Mouse (Mus musculus): Measurements from ENCODE around the gene Dock9. TPM values are rescaled to one million over a fixed set of nuclear protein-coding genes. Genes with fewer than 3 reads are reported as not detected.

The Dock9 gene
- total and polyA plus RNA-seq, 3 experiments = 9.3 to 12.2 (median 10.3) TPM

- in situ Hi-C loops (cut with MboI; ENCODE audit: low pct_ligation_motif_present, low pct_unique_long_range_greater_than_20kb, low sequenced_read_pairs) = no loop called here
- dilution Hi-C loops (cut with MboI; ENCODE audit: extremely low pct_ligation_motif_present, extremely low pct_unique_long_range_greater_than_20kb, low sequenced_read_pairs) = no loop called here
- Histone ChIP-seq H3K9ac (ENCODE audit: insufficient read depth, low read depth) (no peak overlapping the region), H3K4me1 (ENCODE audit: control insufficient read depth in 1 of 2, insufficient read depth in 2 of 2) (peaks cover 2 to 50% of the 10 kb centered on the region in 2 experiments; a peak in 3 of 4 replicates), H3K36me3 (replicated peaks in 1 of 2; ENCODE audit: control insufficient read depth in 1 of 2, insufficient read depth in 1 of 2, low read length in 1 of 2) (peaks cover 0 to 15% of the 10 kb centered on the region in 2 experiments), H3K4me3 (replicated peaks in 1 of 3; ENCODE audit: low read depth in 2 of 3, low read length in 2 of 3, poor library complexity in 1 of 3) (no peak overlapping the region), H3K27ac (ENCODE audit: insufficient read depth, low read depth) (no peak overlapping the region), H3K27me3 (replicated peaks) (no peaks in the 10 kb centered on the region), H3K79me2 (replicated peaks; ENCODE audit: control insufficient read depth, extremely low read depth, insufficient read depth, poor library complexity, severe bottlenecking) (no peaks in the 10 kb centered on the region), H3K9me3 (replicated peaks; ENCODE audit: low read length) (no peaks in the 10 kb centered on the region), H3K4me2 (ENCODE audit: insufficient read depth, low read depth, poor library complexity, severe bottlenecking) (no peak overlapping the region)
- TF ChIP-seq SMC3 (IDR thresholded peaks at IDR 0.05; ENCODE audit: low read depth, low read length) (peak; percentile 30; the same call in 1 of the 2 replicates), ZMIZ1 (IDR thresholded peaks at IDR 0.05; ENCODE audit: low read depth, low read length) (no peak), CTCF (conservative IDR thresholded peaks at IDR 0.05 in 1 of 2, IDR thresholded peaks at IDR 0.05 in 1 of 2; ENCODE audit: low read depth in 2 of 2, low read length in 2 of 2) (peak; percentile 57 to 85), CHD2 (IDR thresholded peaks at IDR 0.05; ENCODE audit: low read length) (no peak), RAD21 (IDR thresholded peaks at IDR 0.05; ENCODE audit: low read depth, low read length) (peak; percentile 49), NRF1 (IDR thresholded peaks at IDR 0.05; ENCODE audit: low read depth, low read length) (no peak)
- DNase-seq (ENCODE audit: extremely low read depth) = no peak
These were observed 20.9 kb downstream of the Dock9 start for GRCm38 (mm10) chr14:121776749-121777148.

GRCm38 (mm10) chr14:121762021-121762452, 35.6 kb downstream of the Dock9 start:
- in situ Hi-C loops (cut with MboI; ENCODE audit: low pct_ligation_motif_present, low pct_unique_long_range_greater_than_20kb, low sequenced_read_pairs) = no loop called here
- Histone ChIP-seq H3K4me3 (replicated peaks in 1 of 3; ENCODE audit: low read depth in 2 of 3, low read length in 2 of 3, poor library complexity in 1 of 3) (no peak overlapping the region), H3K4me1 (ENCODE audit: control insufficient read depth in 1 of 2, insufficient read depth in 2 of 2) (peaks cover 12 to 65% of the 10 kb centered on the region in 2 experiments), H3K4me2 (ENCODE audit: insufficient read depth, low read depth, poor library complexity, severe bottlenecking) (no peak overlapping the region), H3K9me3 (replicated peaks; ENCODE audit: low read length) (no peaks in the 10 kb centered on the region), H3K79me2 (replicated peaks; ENCODE audit: control insufficient read depth, extremely low read depth, insufficient read depth, poor library complexity, severe bottlenecking) (no peaks in the 10 kb centered on the region), H3K27ac (ENCODE audit: insufficient read depth, low read depth) (no peak overlapping the region), H3K27me3 (replicated peaks) (no peaks in the 10 kb centered on the region), H3K36me3 (replicated peaks in 1 of 2; ENCODE audit: control insufficient read depth in 1 of 2, insufficient read depth in 1 of 2, low read length in 1 of 2) (no peaks in the 10 kb centered on the region), H3K9ac (ENCODE audit: insufficient read depth, low read depth) (no peak overlapping the region)
- no peak for DNase-seq (ENCODE audit: extremely low read depth)
- no peak for TF ChIP-seq ZKSCAN1 (IDR thresholded peaks at IDR 0.05; ENCODE audit: borderline replicate concordance, low read depth, low read length)
- TF ChIP-seq ZMIZ1 (IDR thresholded peaks at IDR 0.05; ENCODE audit: low read depth, low read length) = no peak
- no peak for TF ChIP-seq E2F4 (IDR thresholded peaks at IDR 0.05; ENCODE audit: insufficient replicate concordance, low read depth, low read length)
- no peak for TF ChIP-seq RCOR1 (conservative IDR thresholded peaks at IDR 0.05; ENCODE audit: low read depth, low read length)
- no peak for TF ChIP-seq MAZ (IDR thresholded peaks at IDR 0.05; ENCODE audit: low read depth, low read length)
- no peak for TF ChIP-seq TBP (conservative IDR thresholded peaks at IDR 0.05; ENCODE audit: low read depth, low read length)
- dilution Hi-C loops (cut with MboI; ENCODE audit: extremely low pct_ligation_motif_present, extremely low pct_unique_long_range_greater_than_20kb, low sequenced_read_pairs) = no loop called here

- Histone ChIP-seq H3K9me3 (replicated peaks; ENCODE audit: low read length) (no peaks in the 10 kb centered on the region), H3K4me1 (ENCODE audit: control insufficient read depth in 1 of 2, insufficient read depth in 2 of 2) (peaks cover 12 to 65% of the 10 kb centered on the region in 2 experiments), H3K4me3 (replicated peaks in 1 of 3; ENCODE audit: low read depth in 2 of 3, low read length in 2 of 3, poor library complexity in 1 of 3) (no peak overlapping the region), H3K9ac (ENCODE audit: insufficient read depth, low read depth) (no peak overlapping the region), H3K36me3 (replicated peaks in 1 of 2; ENCODE audit: control insufficient read depth in 1 of 2, insufficient read depth in 1 of 2, low read length in 1 of 2) (no peaks in the 10 kb centered on the region), H3K27ac (ENCODE audit: insufficient read depth, low read depth) (no peak overlapping the region), H3K27me3 (replicated peaks) (no peaks in the 10 kb centered on the region), H3K79me2 (replicated peaks; ENCODE audit: control insufficient read depth, extremely low read depth, insufficient read depth, poor library complexity, severe bottlenecking) (no peaks in the 10 kb centered on the region), H3K4me2 (ENCODE audit: insufficient read depth, low read depth, poor library complexity, severe bottlenecking) (no peak overlapping the region)
- peak; percentile 44 for DNase-seq (ENCODE audit: extremely low read depth)
- dilution Hi-C loops (cut with MboI; ENCODE audit: extremely low pct_ligation_motif_present, extremely low pct_unique_long_range_greater_than_20kb, low sequenced_read_pairs) = no loop called here
- in situ Hi-C loops (cut with MboI; ENCODE audit: low pct_ligation_motif_present, low pct_unique_long_range_greater_than_20kb, low sequenced_read_pairs) = no loop called here
- TF ChIP-seq BHLHE40 (IDR thresholded peaks at IDR 0.05; ENCODE audit: low read depth, low read length) (0 out of 2 replicates have a peak, but pooled peaks have one; percentile 42), SIN3A (IDR thresholded peaks at IDR 0.05; ENCODE audit: low read length) (0 out of 2 replicates have a peak, but pooled peaks have one; percentile 26), TCF12 (IDR thresholded peaks at IDR 0.05; ENCODE audit: low read depth, low read length) (peak; percentile 57; the same call in 1 of the 2 replicates), USF2 (conservative IDR thresholded peaks at IDR 0.05; ENCODE audit: low read depth, low read length) (no peak), CHD2 (IDR thresholded peaks at IDR 0.05; ENCODE audit: low read length) (peak; percentile 44; the same call in 1 of the 2 replicates), MAX (IDR thresholded peaks at IDR 0.05; ENCODE audit: low read length) (no peak), RAD21 (IDR thresholded peaks at IDR 0.05; ENCODE audit: low read depth, low read length) (peak; percentile 35), TBP (conservative IDR thresholded peaks at IDR 0.05; ENCODE audit: low read depth, low read length) (no peak), EP300 (IDR thresholded peaks at IDR 0.05; ENCODE audit: low read length) (peak; percentile 79), USF1 (IDR thresholded peaks at IDR 0.05; ENCODE audit: low read depth, low read length) (no peak), JUN (IDR thresholded peaks at IDR 0.05; ENCODE audit: insufficient read depth, low read depth, low read length) (peak; percentile 75; the same call in 1 of the 2 replicates), ZC3H11A (IDR thresholded peaks at IDR 0.05; ENCODE audit: low read depth, low read length) (no peak), E2F4 (IDR thresholded peaks at IDR 0.05; ENCODE audit: insufficient replicate concordance, low read depth, low read length) (no peak), ETS1 (conservative IDR thresholded peaks at IDR 0.05; ENCODE audit: low read depth, low read length) (peak; percentile 59; the same call in 1 of the 2 replicates), ZNF384 (IDR thresholded peaks at IDR 0.05; ENCODE audit: low read depth, low read length) (no peak), PAX5 (IDR thresholded peaks at IDR 0.05; ENCODE audit: low read length) (no peak), JUND (conservative IDR thresholded peaks at IDR 0.05; ENCODE audit: low read depth, low read length) (peak; percentile 68), ELF1 (IDR thresholded peaks at IDR 0.05; ENCODE audit: low read depth, low read length) (no peak)
These were observed 37.2 kb downstream of the Dock9 start for GRCm38 (mm10) chr14:121760403-121760802.

All from CH12.LX (cell line).